Mouse (Mus musculus): ENCODE data around the gene Kif5c. TPM values are rescaled to one million over a fixed set of nuclear protein-coding genes. Genes with fewer than 3 reads are reported as not detected.

The Kif5c gene
- polyA plus RNA-seq, 1 experiment from 2014 or later: 1.1 TPM

DNA sequence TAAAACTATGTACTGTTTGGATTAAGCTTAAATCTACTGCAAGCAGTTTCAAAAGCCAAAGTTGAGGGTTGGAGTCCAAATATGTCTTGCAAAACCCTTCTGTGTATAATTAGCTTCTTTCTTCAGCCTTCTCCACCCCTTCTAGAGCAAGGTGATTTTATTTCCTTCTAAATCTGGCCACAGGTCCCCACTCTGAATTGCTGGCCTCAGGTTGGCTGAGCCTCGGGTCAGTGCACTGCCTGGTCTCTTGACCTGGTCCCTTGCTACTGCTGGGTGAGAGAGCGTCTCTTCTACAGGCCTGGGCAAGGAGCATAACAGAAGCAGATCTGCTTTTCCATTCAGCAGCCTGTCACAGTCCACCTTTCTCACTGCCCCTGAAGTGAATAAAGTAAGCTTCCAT is 149.8 kb downstream of the Kif5c start:
- peaks cover under 1 to 2% of the 10 kb centered on the region in 2 experiments; a peak in 1 of 4 replicates for H3K4me1 ChIP-seq (ENCODE audit: control insufficient read depth in 2 of 2, insufficient read depth in 2 of 2, low read length in 2 of 2)
- ATAC-seq (ENCODE audit: insufficient number of reproducible peaks, insufficient read depth, low FRiP score, low read depth): no peak
- H3K36me3 ChIP-seq (ENCODE audit: control insufficient read depth, insufficient read depth, low read length): no peaks in the 10 kb centered on the region
- no peak overlapping the region for H3K4me3 ChIP-seq (ENCODE audit: control insufficient read depth in 1 of 2, insufficient read depth in 1 of 2, low read depth in 1 of 2, low read length in 2 of 2)
- H3K9me3 ChIP-seq (ENCODE audit: control insufficient read depth, low read length): no peaks in the 10 kb centered on the region
- H3K9ac ChIP-seq (ENCODE audit: low read length): no peak overlapping the region
- no peak overlapping the region for H3K4me2 ChIP-seq (ENCODE audit: low read length)
- no peak overlapping the region for H3K27ac ChIP-seq (replicated peaks in 1 of 2; ENCODE audit: control insufficient read depth in 1 of 2, insufficient read depth in 1 of 2, low read depth in 2 of 2, low read length in 2 of 2)
- no peaks in the 10 kb centered on the region for H3K27me3 ChIP-seq (ENCODE audit: control insufficient read depth, insufficient read depth, low read length)
- 78% methylated on average over 2 of the region's 2 CpGs for WGBS

- Histone ChIP-seq H3K27ac (replicated peaks in 1 of 2; ENCODE audit: control insufficient read depth in 1 of 2, insufficient read depth in 1 of 2, low read depth in 2 of 2, low read length in 2 of 2) (no peak overlapping the region), H3K4me3 (ENCODE audit: control insufficient read depth in 1 of 2, insufficient read depth in 1 of 2, low read depth in 1 of 2, low read length in 2 of 2) (no peak overlapping the region)
- WGBS: 74% methylated on average over 5 of the region's 5 CpGs
Observed at GRCm38 (mm10) chr2:49770440-49770839, 151.3 kb downstream of the Kif5c start.

DNA sequence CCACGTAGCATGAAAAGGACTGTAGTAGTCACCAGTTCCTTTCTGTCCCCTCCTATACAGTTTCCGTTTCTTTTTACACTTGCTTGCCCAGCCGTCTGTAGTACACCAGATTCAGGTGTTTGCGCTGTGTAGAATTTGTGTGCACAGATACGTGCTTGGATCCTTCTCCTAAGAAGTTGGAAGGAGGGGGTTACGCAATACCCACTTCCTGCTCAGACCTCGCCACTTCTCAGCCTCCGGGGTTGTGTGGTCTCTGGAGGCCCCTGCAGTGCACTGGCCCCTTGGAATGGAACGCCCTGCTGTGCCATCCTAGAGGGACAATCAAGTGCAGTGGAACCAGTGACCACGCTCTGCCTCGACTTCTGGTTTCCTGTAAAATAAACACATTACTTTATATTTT is 152.1 kb downstream of the Kif5c start:
- H3K9me3 ChIP-seq (ENCODE audit: control insufficient read depth, low read length): no peaks in the 10 kb centered on the region
- ATAC-seq (ENCODE audit: insufficient number of reproducible peaks, insufficient read depth, low FRiP score, low read depth): no peak
- H3K9ac ChIP-seq (ENCODE audit: low read length): no peak overlapping the region
- H3K4me1 ChIP-seq (ENCODE audit: control insufficient read depth in 2 of 2, insufficient read depth in 2 of 2, low read length in 2 of 2): peaks cover 2 to 3% of the 10 kb centered on the region in 2 experiments; a peak in 1 of 4 replicates
- H3K4me3 ChIP-seq (ENCODE audit: control insufficient read depth in 1 of 2, insufficient read depth in 1 of 2, low read depth in 1 of 2, low read length in 2 of 2): no peak overlapping the region
- H3K27me3 ChIP-seq (ENCODE audit: control insufficient read depth, insufficient read depth, low read length): no peaks in the 10 kb centered on the region
- WGBS: 67% methylated on average over 11 of the region's 11 CpGs
- no peaks in the 10 kb centered on the region for H3K36me3 ChIP-seq (ENCODE audit: control insufficient read depth, insufficient read depth, low read length)
- H3K4me2 ChIP-seq (ENCODE audit: low read length): no peak overlapping the region
- H3K27ac ChIP-seq (replicated peaks in 1 of 2; ENCODE audit: control insufficient read depth in 1 of 2, insufficient read depth in 1 of 2, low read depth in 2 of 2, low read length in 2 of 2): no peak overlapping the region

More at GRCm38 (mm10) chr2:49770440-49770839, 151.3 kb downstream of the Kif5c start:
- no peak overlapping the region for H3K9ac ChIP-seq (ENCODE audit: low read length)
- H3K4me1 ChIP-seq (ENCODE audit: control insufficient read depth in 2 of 2, insufficient read depth in 2 of 2, low read length in 2 of 2): peaks cover 2 to 3% of the 10 kb centered on the region in 2 experiments; a peak in 1 of 4 replicates
- no peak overlapping the region for H3K4me2 ChIP-seq (ENCODE audit: low read length)
- ATAC-seq (ENCODE audit: insufficient number of reproducible peaks, insufficient read depth, low FRiP score, low read depth): no peak
- H3K36me3 ChIP-seq (ENCODE audit: control insufficient read depth, insufficient read depth, low read length): no peaks in the 10 kb centered on the region
- no peaks in the 10 kb centered on the region for H3K27me3 ChIP-seq (ENCODE audit: control insufficient read depth, insufficient read depth, low read length)
- H3K9me3 ChIP-seq (ENCODE audit: control insufficient read depth, low read length): no peaks in the 10 kb centered on the region

GRCm38 (mm10) chr2:49773194-49773931 is 154.3 kb downstream of the Kif5c start:
- no peaks in the 10 kb centered on the region for H3K27me3 ChIP-seq (ENCODE audit: control insufficient read depth, insufficient read depth, low read length)
- ATAC-seq (ENCODE audit: insufficient number of reproducible peaks, insufficient read depth, low FRiP score, low read depth): no peak
- no peak overlapping the region for H3K4me2 ChIP-seq (ENCODE audit: low read length)
- no peaks in the 10 kb centered on the region for H3K36me3 ChIP-seq (ENCODE audit: control insufficient read depth, insufficient read depth, low read length)
- H3K27ac ChIP-seq (replicated peaks in 1 of 2; ENCODE audit: control insufficient read depth in 1 of 2, insufficient read depth in 1 of 2, low read depth in 2 of 2, low read length in 2 of 2): no peak overlapping the region
- no peak overlapping the region for H3K9ac ChIP-seq (ENCODE audit: low read length)
- WGBS: 70% methylated on average over 10 of the region's 10 CpGs
- peaks cover 10 to 17% of the 10 kb centered on the region in 2 experiments for H3K4me1 ChIP-seq (ENCODE audit: control insufficient read depth in 2 of 2, insufficient read depth in 2 of 2, low read length in 2 of 2)
- no peak overlapping the region for H3K4me3 ChIP-seq (ENCODE audit: control insufficient read depth in 1 of 2, insufficient read depth in 1 of 2, low read depth in 1 of 2, low read length in 2 of 2)
- no peaks in the 10 kb centered on the region for H3K9me3 ChIP-seq (ENCODE audit: control insufficient read depth, low read length)

DNA sequence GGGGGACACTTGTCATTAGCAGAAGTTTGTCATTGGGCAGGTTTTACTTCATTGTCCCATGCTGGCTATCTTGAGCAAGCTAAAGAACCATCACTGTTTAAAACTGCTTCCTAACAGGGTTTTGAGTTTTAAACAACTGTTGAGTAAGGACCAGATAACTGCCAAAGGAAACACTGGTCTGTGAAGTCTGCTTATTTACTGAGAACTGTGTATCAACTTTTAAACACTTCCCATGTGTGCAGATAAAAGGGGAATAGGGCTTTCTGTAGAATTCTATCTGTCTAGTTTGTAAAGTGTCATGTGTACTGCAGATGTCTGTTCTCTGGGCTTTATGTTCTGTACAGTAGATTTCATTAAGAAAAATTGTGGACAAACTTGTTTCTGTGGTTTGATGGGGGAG is 155.1 kb downstream of the Kif5c start:
- Histone ChIP-seq H3K9ac (ENCODE audit: low read length) (no peak overlapping the region), H3K4me2 (ENCODE audit: low read length) (no peak overlapping the region), H3K4me1 (ENCODE audit: control insufficient read depth in 2 of 2, insufficient read depth in 2 of 2, low read length in 2 of 2) (peaks cover 10 to 17% of the 10 kb centered on the region in 2 experiments), H3K36me3 (ENCODE audit: control insufficient read depth, insufficient read depth, low read length) (no peaks in the 10 kb centered on the region), H3K27me3 (ENCODE audit: control insufficient read depth, insufficient read depth, low read length) (no peaks in the 10 kb centered on the region), H3K4me3 (ENCODE audit: control insufficient read depth in 1 of 2, insufficient read depth in 1 of 2, low read depth in 1 of 2, low read length in 2 of 2) (no peak overlapping the region), H3K9me3 (ENCODE audit: control insufficient read depth, low read length) (no peaks in the 10 kb centered on the region), H3K27ac (replicated peaks in 1 of 2; ENCODE audit: control insufficient read depth in 1 of 2, insufficient read depth in 1 of 2, low read depth in 2 of 2, low read length in 2 of 2) (no peak overlapping the region)
- ATAC-seq (ENCODE audit: insufficient number of reproducible peaks, insufficient read depth, low FRiP score, low read depth): no peak

- no peaks in the 10 kb centered on the region for H3K27me3 ChIP-seq (ENCODE audit: control insufficient read depth, insufficient read depth, low read length)
- no peak overlapping the region for H3K4me3 ChIP-seq (ENCODE audit: control insufficient read depth in 1 of 2, insufficient read depth in 1 of 2, low read depth in 1 of 2, low read length in 2 of 2)
- WGBS: 76% methylated on average over 4 of the region's 4 CpGs
- no peaks in the 10 kb centered on the region for H3K36me3 ChIP-seq (ENCODE audit: control insufficient read depth, insufficient read depth, low read length)
- no peaks in the 10 kb centered on the region for H3K9me3 ChIP-seq (ENCODE audit: control insufficient read depth, low read length)
- H3K27ac ChIP-seq (replicated peaks in 1 of 2; ENCODE audit: control insufficient read depth in 1 of 2, insufficient read depth in 1 of 2, low read depth in 2 of 2, low read length in 2 of 2): no peak overlapping the region
- peaks cover 9 to 17% of the 10 kb centered on the region in 2 experiments for H3K4me1 ChIP-seq (ENCODE audit: control insufficient read depth in 2 of 2, insufficient read depth in 2 of 2, low read length in 2 of 2)
- ATAC-seq (ENCODE audit: insufficient number of reproducible peaks, insufficient read depth, low FRiP score, low read depth): no peak
- H3K4me2 ChIP-seq (ENCODE audit: low read length): no peak overlapping the region
- no peak overlapping the region for H3K9ac ChIP-seq (ENCODE audit: low read length)
Observed at GRCm38 (mm10) chr2:49775187-49775586, 156.1 kb downstream of the Kif5c start.

DNA sequence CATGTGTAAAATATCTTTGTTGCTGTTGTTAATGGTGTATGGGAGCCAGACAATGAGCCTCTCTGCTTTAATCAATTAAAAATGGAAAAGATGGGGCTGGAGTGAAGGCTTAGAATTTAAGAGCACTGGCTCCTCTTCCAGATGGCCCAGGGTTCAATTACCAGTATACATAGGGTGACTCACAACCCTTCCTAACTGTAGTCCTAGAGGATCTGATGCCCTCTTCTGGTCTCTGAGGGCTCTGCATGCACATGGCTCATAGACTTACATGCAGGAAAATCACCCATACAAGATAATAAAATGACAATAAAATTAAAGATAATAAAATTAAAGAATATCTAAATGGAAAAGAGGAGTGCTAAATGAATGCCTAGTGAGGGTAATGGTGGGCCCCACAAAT is 156.6 kb downstream of the Kif5c start:
- Histone ChIP-seq H3K27me3 (ENCODE audit: control insufficient read depth, insufficient read depth, low read length) (no peaks in the 10 kb centered on the region), H3K27ac (replicated peaks in 1 of 2; ENCODE audit: control insufficient read depth in 1 of 2, insufficient read depth in 1 of 2, low read depth in 2 of 2, low read length in 2 of 2) (no peak overlapping the region), H3K4me3 (ENCODE audit: control insufficient read depth in 1 of 2, insufficient read depth in 1 of 2, low read depth in 1 of 2, low read length in 2 of 2) (no peak overlapping the region), H3K9ac (ENCODE audit: low read length) (no peak overlapping the region), H3K4me1 (ENCODE audit: control insufficient read depth in 2 of 2, insufficient read depth in 2 of 2, low read length in 2 of 2) (peaks cover 8 to 17% of the 10 kb centered on the region in 2 experiments), H3K36me3 (ENCODE audit: control insufficient read depth, insufficient read depth, low read length) (no peaks in the 10 kb centered on the region), H3K9me3 (ENCODE audit: control insufficient read depth, low read length) (no peaks in the 10 kb centered on the region), H3K4me2 (ENCODE audit: low read length) (no peak overlapping the region)
- no peak for ATAC-seq (ENCODE audit: insufficient number of reproducible peaks, insufficient read depth, low FRiP score, low read depth)

DNA sequence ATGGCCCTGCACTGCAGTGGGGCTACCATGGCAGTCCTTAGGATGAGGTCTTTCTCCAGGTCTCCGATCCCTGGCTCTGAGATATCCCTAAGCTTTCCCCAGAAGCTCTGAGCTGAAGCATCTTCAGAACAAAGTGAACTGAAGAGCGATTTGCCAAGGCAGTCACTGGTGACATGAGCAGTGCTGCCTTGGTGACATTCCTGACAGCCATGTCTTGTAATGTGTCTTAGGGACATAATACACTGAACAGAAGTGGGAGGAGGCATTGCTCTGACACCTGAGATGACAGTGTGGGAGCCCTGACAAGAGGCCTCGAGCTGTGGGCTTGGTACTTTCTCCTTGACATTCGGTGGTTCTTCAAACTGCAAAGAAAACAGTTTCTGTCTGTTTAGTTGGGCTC is 157.3 kb downstream of the Kif5c start:
- Histone ChIP-seq H3K9ac (ENCODE audit: low read length) (no peak overlapping the region), H3K4me2 (ENCODE audit: low read length) (no peak overlapping the region), H3K27ac (replicated peaks in 1 of 2; ENCODE audit: control insufficient read depth in 1 of 2, insufficient read depth in 1 of 2, low read depth in 2 of 2, low read length in 2 of 2) (no peak overlapping the region; a peak in 1 of 4 replicates), H3K4me1 (ENCODE audit: control insufficient read depth in 2 of 2, insufficient read depth in 2 of 2, low read length in 2 of 2) (peaks cover 8 to 17% of the 10 kb centered on the region in 2 experiments), H3K4me3 (ENCODE audit: control insufficient read depth in 1 of 2, insufficient read depth in 1 of 2, low read depth in 1 of 2, low read length in 2 of 2) (no peak overlapping the region), H3K9me3 (ENCODE audit: control insufficient read depth, low read length) (no peaks in the 10 kb centered on the region), H3K27me3 (ENCODE audit: control insufficient read depth, insufficient read depth, low read length) (no peaks in the 10 kb centered on the region), H3K36me3 (ENCODE audit: control insufficient read depth, insufficient read depth, low read length) (no peaks in the 10 kb centered on the region)
- WGBS: 71% methylated on average over 4 of the region's 4 CpGs
- no peak for ATAC-seq (ENCODE audit: insufficient number of reproducible peaks, insufficient read depth, low FRiP score, low read depth)

All from heart, embryonic 14.5 days (tissue).